ENCODE assay signal across 8 mouse cellular contexts in genomic region chr7:113369620-113370340, GRCm38 (mm10). TPM values are rescaled to one million over a fixed set of nuclear protein-coding genes. Genes with fewer than 3 reads are reported as not detected.
DNase-seq lines count a peak whose midpoint lies in the region; ATAC-seq and TF ChIP-seq lines count a peak whose summit lies in the region.

No protein-coding gene starts in this region.

- TF ChIP-seq CTCF in cerebellum, adult 2 months (IDR thresholded peaks at IDR 0.05; ENCODE audit: borderline replicate concordance, insufficient read depth, low read depth, low read length): no peak
- no peak for TF ChIP-seq CTCF in cortical plate, adult 2 months (IDR thresholded peaks at IDR 0.05; ENCODE audit: extremely low read depth, insufficient read depth, low read length)

- ATAC-seq in intestine, embryonic 14.5 days (replicated peaks; ENCODE audit: low FRiP score, low TSS enrichment, low read depth): peak; percentile 70
- peak; percentile 75 for ATAC-seq in limb, embryonic 11.5 days (ENCODE audit: insufficient number of reproducible peaks, low FRiP score, low TSS enrichment, low read depth)
- ATAC-seq in midbrain, embryonic 12.5 days (ENCODE audit: low FRiP score, low read depth): peak; percentile 75

- H3K4me3 ChIP-seq in cerebellum, adult 2 months (replicated peaks; ENCODE audit: insufficient read depth, low read depth, low read length): peak overlapping the region; percentile 74
- H3K4me3 ChIP-seq in cortical plate, adult 2 months (ENCODE audit: insufficient read depth, low read length): peak overlapping the region; percentile 57
- H3K4me3 ChIP-seq in intestine, embryonic 14.5 days (ENCODE audit: low read depth, low read length): peak overlapping the region; percentile 88
- peak overlapping the region; percentile 63 for H3K4me3 ChIP-seq in limb, embryonic 11.5 days (ENCODE audit: low read depth, low read length)
- peak overlapping the region; percentile 90 for H3K4me3 ChIP-seq in midbrain, embryonic 12.5 days

- no peaks in the 10 kb centered on the region for H3K9me3 ChIP-seq in intestine, embryonic 14.5 days (ENCODE audit: control insufficient read depth, low read length)
- no peaks in the 10 kb centered on the region for H3K9me3 ChIP-seq in limb, embryonic 11.5 days (ENCODE audit: control insufficient read depth, low read length)
- H3K9me3 ChIP-seq in midbrain, embryonic 12.5 days: no peaks in the 10 kb centered on the region

- H3K36me3 ChIP-seq in intestine, embryonic 14.5 days (ENCODE audit: control insufficient read depth, insufficient read depth, low read length): no peaks in the 10 kb centered on the region
- H3K36me3 ChIP-seq in limb, embryonic 11.5 days (ENCODE audit: control insufficient read depth, insufficient read depth, low read length): no peaks in the 10 kb centered on the region
- H3K36me3 ChIP-seq in midbrain, embryonic 12.5 days: no peaks in the 10 kb centered on the region

- peak overlapping the region; percentile 63 for H3K4me2 ChIP-seq in intestine, embryonic 14.5 days (ENCODE audit: low read length)
- peak overlapping the region; percentile 74 for H3K4me2 ChIP-seq in limb, embryonic 11.5 days (ENCODE audit: low read depth, severe bottlenecking)
- H3K4me2 ChIP-seq in midbrain, embryonic 12.5 days (replicated peaks): peak overlapping the region; percentile 81

- TF ChIP-seq POLR2A in cerebellum, adult 2 months (IDR thresholded peaks at IDR 0.05; ENCODE audit: borderline replicate concordance, insufficient read depth, low read length): no peak
- TF ChIP-seq POLR2A in cortical plate, adult 2 months (IDR thresholded peaks at IDR 0.05; ENCODE audit: extremely low read depth, insufficient read depth, low read length): no peak

- peak overlapping the region; percentile 85 for H3K9ac ChIP-seq in intestine, embryonic 14.5 days (ENCODE audit: low read length)
- H3K9ac ChIP-seq in limb, embryonic 11.5 days (ENCODE audit: low read length): peak overlapping the region; percentile 52
- peak overlapping the region; percentile 92 for H3K9ac ChIP-seq in midbrain, embryonic 12.5 days (replicated peaks)

- WGBS in cerebellum, adult 2 months: under 1% methylated on average over 44 of the region's 44 CpGs
- WGBS in intestine, embryonic 14.5 days: under 1% methylated on average over 44 of the region's 44 CpGs
- under 1% methylated on average over 44 of the region's 44 CpGs for WGBS in limb, embryonic 11.5 days
- WGBS in midbrain, embryonic 12.5 days: under 1% methylated on average over 44 of the region's 44 CpGs

- no peak overlapping the region for H3K27ac ChIP-seq in cerebellum, adult 2 months (ENCODE audit: insufficient read depth, low read length)
- no peak overlapping the region for H3K27ac ChIP-seq in cortical plate, adult 2 months (ENCODE audit: insufficient read depth, low read length)
- H3K27ac ChIP-seq in intestine, embryonic 14.5 days (ENCODE audit: low read depth): peak overlapping the region; percentile 87
- 0 out of 2 replicates have a peak overlapping the region, but pooled peaks have one; percentile 22 for H3K27ac ChIP-seq in limb, embryonic 11.5 days (replicated peaks; ENCODE audit: low read depth, low read length)
- H3K27ac ChIP-seq in midbrain, embryonic 12.5 days (replicated peaks): peak overlapping the region; percentile 90

- DNase-seq in cerebellum, adult 2 months: peak in 1 of 2 experiments; percentile 70
- no peak for DNase-seq in cerebellum, adult 9-11 months
- peak; percentile 63 for DNase-seq in gastrocnemius, postnatal 10 days
- no peak for DNase-seq in intestine, embryonic 14.5 days (ENCODE audit: low spot score)
- peak; percentile 83 for DNase-seq in limb, embryonic 11.5 days (ENCODE audit: low spot score)
- DNase-seq in spleen, postnatal 36 days (ENCODE audit: low spot score in 2 of 2): peak; percentile 74 to 78

- no peaks in the 10 kb centered on the region for H3K4me1 ChIP-seq in cerebellum, adult 2 months (ENCODE audit: control insufficient read depth, insufficient read depth, low read length)
- peaks cover 2% of the 10 kb centered on the region; the same call in 1 of the 2 replicates for H3K4me1 ChIP-seq in cortical plate, adult 2 months (ENCODE audit: control insufficient read depth, insufficient read depth, low read length)
- H3K4me1 ChIP-seq in intestine, embryonic 14.5 days (replicated peaks; ENCODE audit: control insufficient read depth, insufficient read depth, low read length): no peaks in the 10 kb centered on the region
- no peaks in the 10 kb centered on the region for H3K4me1 ChIP-seq in limb, embryonic 11.5 days (ENCODE audit: control insufficient read depth, insufficient read depth, low read length)
- H3K4me1 ChIP-seq in midbrain, embryonic 12.5 days: peaks cover 17% of the 10 kb centered on the region

- no peaks in the 10 kb centered on the region for H3K27me3 ChIP-seq in cerebellum, adult 2 months (ENCODE audit: control insufficient read depth, insufficient read depth, low read length)
- H3K27me3 ChIP-seq in intestine, embryonic 14.5 days (replicated peaks; ENCODE audit: control insufficient read depth, insufficient read depth, low read length): no peaks in the 10 kb centered on the region
- H3K27me3 ChIP-seq in limb, embryonic 11.5 days (ENCODE audit: control insufficient read depth, insufficient read depth, low read length): no peaks in the 10 kb centered on the region
- no peaks in the 10 kb centered on the region for H3K27me3 ChIP-seq in midbrain, embryonic 12.5 days

RNA-seq across cellular contexts. Expression of gene Btbd10, which starts 0.6 kb away (rescaled TPM):
- 52.9 and 55.3 TPM in 2 replicates for polyA plus RNA-seq in cerebellum, adult 2 months (2012; rRNA removed)
- polyA plus RNA-seq in cortical plate, adult 2 months (2012; rRNA removed): 75.1 and 81.9 TPM in 2 replicates
- total RNA-seq in gastrocnemius, postnatal 10 days (2021): 10 to 100 TPM; 10.3 to 14.0 TPM
- polyA plus RNA-seq in intestine, embryonic 14.5 days (2014; fragmentation: Nextera tagmentation; extraction: Ambion mirVana): 19.5 and 23.6 TPM in 2 replicates
- 24.6 and 25.6 TPM in 2 replicates for polyA plus RNA-seq in limb, embryonic 11.5 days (2014; fragmentation: Nextera tagmentation; extraction: Ambion mirVana)
- polyA plus RNA-seq in midbrain, embryonic 12.5 days (2016; fragmentation: Nextera tagmentation; extraction: Ambion mirVana): 39.8 and 41.3 TPM in 2 replicates

RNA-seq across cellular contexts. Expression of gene Pth, which starts 18.6 kb away (rescaled TPM):
- not detected in 2 replicates for polyA plus RNA-seq in cerebellum, adult 2 months (2012; rRNA removed)
- not detected in 2 replicates for polyA plus RNA-seq in cortical plate, adult 2 months (2012; rRNA removed)
- total RNA-seq in gastrocnemius, postnatal 10 days (2021): not detected
- polyA plus RNA-seq in intestine, embryonic 14.5 days (2014; fragmentation: Nextera tagmentation; extraction: Ambion mirVana): not detected in 2 replicates
- not detected in 2 replicates for polyA plus RNA-seq in limb, embryonic 11.5 days (2014; fragmentation: Nextera tagmentation; extraction: Ambion mirVana)
- polyA plus RNA-seq in midbrain, embryonic 12.5 days (2016; fragmentation: Nextera tagmentation; extraction: Ambion mirVana): not detected in 2 replicates

Comparison
In these comparisons a context has a peak if more than half of its experiments do, and no peak if none do; other contexts are left out.
1. DNase-seq: peak in gastrocnemius, postnatal 10 days (single experiment), limb, embryonic 11.5 days (single experiment) and spleen, postnatal 36 days (2 of 2); none in cerebellum, adult 9-11 months (single experiment) and intestine, embryonic 14.5 days (single experiment).
2. H3K27ac ChIP-seq: peak in intestine, embryonic 14.5 days (single experiment), limb, embryonic 11.5 days (single experiment) and midbrain, embryonic 12.5 days (single experiment); none in cerebellum, adult 2 months (single experiment) and cortical plate, adult 2 months (single experiment).
3. Peak in every context shown above with its lines, with median percentiles within 50 percentile points of each other: H3K4me3 ChIP-seq, ATAC-seq, H3K4me2 ChIP-seq and H3K9ac ChIP-seq.